Mouse (Mus musculus) erythroblast, adult 5-6 weeks (primary cell): ENCODE measurements around the gene Arnt. TPM values are rescaled to one million over a fixed set of nuclear protein-coding genes. Genes with fewer than 3 reads are reported as not detected.
A peak's percentile ranks its signal among the peaks of the same experiment; 100 is the strongest.
"Not testable (repeated sequence)": the region's sequence is repeated elsewhere in the genome, so short reads cannot be mapped to it uniquely, and the experiment has no call there.

ENCODE experiments used
- ATAC-seq: replicated peaks from 2 replicates; pipeline ENCODE4 v1.8.0; 2016; ENCODE audit warnings: moderate number of reproducible peaks, mild to moderate bottlenecking, moderate TSS enrichment, inconsistent platforms; ENCODE audit not compliant: poor library complexity, low FRiP score, severe bottlenecking
- total RNA-seq, 2 experiments: library from RNA; stranded (forward) in 1 of 2; stranded (reverse) in 1 of 2; fragments of 150-400 nt in 1 of 2; fragments of 200-764, 138-1000 nt in 1 of 2; gene quantifications; 2 replicates each; pipeline versions ENCODE4 v1.2.3 to v1.2.4; 2015 to 2017; ENCODE audit warnings: low replicate concordance in 2 of 2

Gene Arnt
- total RNA-seq, 2 experiments from 2014 or later = 35.9 to 36.0 TPM

- ATAC-seq = no peak
These were observed 87.0 kb downstream of the Arnt start for GRCm38 (mm10) chr3:95521168-95521567.

- ATAC-seq = no peak
These were observed 89.5 kb downstream of the Arnt start for GRCm38 (mm10) chr3:95523662-95524061.

- ATAC-seq = no peak
These were observed 90.5 kb downstream of the Arnt start for GRCm38 (mm10) chr3:95524673-95525072.

GRCm38 (mm10) chr3:95526111-95526510, 91.9 kb downstream of the Arnt start:
- ATAC-seq = peak; percentile 34; the same call in 1 of the 2 replicates

GRCm38 (mm10) chr3:95526622-95527211, 92.5 kb downstream of the Arnt start, which contains the start of gene Ctss:
Ctss (plus strand) TSS chr3:95526786.
- no peak for ATAC-seq

GRCm38 (mm10) chr3:95529814-95530213, 95.6 kb downstream of the Arnt start:
- ATAC-seq = no peak

GRCm38 (mm10) chr3:95531025-95531424, 96.8 kb downstream of the Arnt start:
- 0 out of 2 replicates have a peak, but pooled peaks have one; percentile 29 for ATAC-seq

- ATAC-seq = no peak
These were observed 99.2 kb downstream of the Arnt start for GRCm38 (mm10) chr3:95533364-95533763.

- ATAC-seq = no peak
These were observed 100.7 kb downstream of the Arnt start for GRCm38 (mm10) chr3:95534927-95535326.

- ATAC-seq = no peak
These were observed 104.7 kb downstream of the Arnt start for GRCm38 (mm10) chr3:95538936-95539335.

GRCm38 (mm10) chr3:95539837-95540236, 105.6 kb downstream of the Arnt start:
- ATAC-seq = no peak

GRCm38 (mm10) chr3:95541186-95541585, 107.0 kb downstream of the Arnt start:
- ATAC-seq = not testable (repeated sequence)

- peak; percentile 41; the same call in 1 of the 2 replicates for ATAC-seq
These were observed 108.0 kb downstream of the Arnt start for GRCm38 (mm10) chr3:95542171-95542570.

- ATAC-seq = no peak
These were observed 108.8 kb downstream of the Arnt start for GRCm38 (mm10) chr3:95542981-95543380.

Other genes starting within 250 kb of the Arnt start
- gene Gabpb2, start 216.5 kb upstream of the Arnt start, total RNA-seq (2015; ENCODE audit: low replicate concordance) = 12.5 and 16.1 TPM in 2 replicates
- gene Gabpb2, start 216.5 kb upstream of the Arnt start, total RNA-seq (2017; ENCODE audit: low replicate concordance) = 38.1 and 40.8 TPM in 2 replicates
- gene Cdc42se1, start 205.7 kb upstream of the Arnt start, total RNA-seq (2015; ENCODE audit: low replicate concordance) = 35.9 and 53.4 TPM in 2 replicates
- gene Cdc42se1, start 205.7 kb upstream of the Arnt start, total RNA-seq (2017; ENCODE audit: low replicate concordance) = 12.8 and 21.5 TPM in 2 replicates
- 3.1 TPM in 1 of 2 replicates, not detected in the other for gene Mllt11, start 202.2 kb upstream of the Arnt start, total RNA-seq (2015; ENCODE audit: low replicate concordance)
- gene Mllt11, start 202.2 kb upstream of the Arnt start, total RNA-seq (2017; ENCODE audit: low replicate concordance) = 0.14 TPM in 1 of 2 replicates, not detected in the other
- gene Gm128, start 192.8 kb upstream of the Arnt start, total RNA-seq (2015; ENCODE audit: low replicate concordance) = not detected in 2 replicates
- gene Gm128, start 192.8 kb upstream of the Arnt start, total RNA-seq (2017; ENCODE audit: low replicate concordance) = not detected in 2 replicates
- gene Bnipl, start 183.2 kb upstream of the Arnt start, total RNA-seq (2015; ENCODE audit: low replicate concordance) = not detected in 2 replicates
- gene Bnipl, start 183.2 kb upstream of the Arnt start, total RNA-seq (2017; ENCODE audit: low replicate concordance) = 0.68 TPM in 1 of 2 replicates, not detected in the other
- gene Mindy1, start 153.0 kb upstream of the Arnt start, total RNA-seq (2015; ENCODE audit: low replicate concordance) = 23.2 and 27.4 TPM in 2 replicates
- 17.7 and 28.2 TPM in 2 replicates for gene Mindy1, start 153.0 kb upstream of the Arnt start, total RNA-seq (2017; ENCODE audit: low replicate concordance)
- gene Prune1, start 152.3 kb upstream of the Arnt start, total RNA-seq (2015; ENCODE audit: low replicate concordance) = 3.3 and 7.5 TPM in 2 replicates
- 2.6 and 4.4 TPM in 2 replicates for gene Prune1, start 152.3 kb upstream of the Arnt start, total RNA-seq (2017; ENCODE audit: low replicate concordance)
- gene Anxa9, start 127.2 kb upstream of the Arnt start, total RNA-seq (2015; ENCODE audit: low replicate concordance) = 2.7 and 3.3 TPM in 2 replicates
- gene Anxa9, start 127.2 kb upstream of the Arnt start, total RNA-seq (2017; ENCODE audit: low replicate concordance) = 0.98 and 2.1 TPM in 2 replicates
- 45.1 and 45.2 TPM in 2 replicates for gene Cers2, start 119.6 kb upstream of the Arnt start, total RNA-seq (2015; ENCODE audit: low replicate concordance)
- 26.8 and 31.9 TPM in 2 replicates for gene Cers2, start 119.6 kb upstream of the Arnt start, total RNA-seq (2017; ENCODE audit: low replicate concordance)
- 6.1 and 20.6 TPM in 2 replicates for gene Setdb1, start 77.2 kb upstream of the Arnt start, total RNA-seq (2015; ENCODE audit: low replicate concordance)
- gene Setdb1, start 77.2 kb upstream of the Arnt start, total RNA-seq (2017; ENCODE audit: low replicate concordance) = 6.6 and 7.5 TPM in 2 replicates
- not detected in 2 replicates for gene 4930558C23Rik, start 31.5 kb upstream of the Arnt start, total RNA-seq (2015; ENCODE audit: low replicate concordance)
- not detected in 2 replicates for gene 4930558C23Rik, start 31.5 kb upstream of the Arnt start, total RNA-seq (2017; ENCODE audit: low replicate concordance)
- gene Ctsk, start 64.9 kb downstream of the Arnt start, total RNA-seq (2015; ENCODE audit: low replicate concordance) = 5.2 TPM in 1 of 2 replicates, not detected in the other
- gene Ctsk, start 64.9 kb downstream of the Arnt start, total RNA-seq (2017; ENCODE audit: low replicate concordance) = 1.0 TPM in 1 of 2 replicates, not detected in the other
- gene Ctss, start 92.4 kb downstream of the Arnt start, total RNA-seq (2015; ENCODE audit: low replicate concordance) = 96.5 and 125 TPM in 2 replicates
- gene Ctss, start 92.4 kb downstream of the Arnt start, total RNA-seq (2017; ENCODE audit: low replicate concordance) = 142 and 143 TPM in 2 replicates
- gene Hormad1, start 125.3 kb downstream of the Arnt start, total RNA-seq (2015; ENCODE audit: low replicate concordance) = not detected in 2 replicates
- not detected in 2 replicates for gene Hormad1, start 125.3 kb downstream of the Arnt start, total RNA-seq (2017; ENCODE audit: low replicate concordance)
- 73.8 and 84.0 TPM in 2 replicates for gene Golph3l, start 154.5 kb downstream of the Arnt start, total RNA-seq (2015; ENCODE audit: low replicate concordance)
- 115 and 116 TPM in 2 replicates for gene Golph3l, start 154.5 kb downstream of the Arnt start, total RNA-seq (2017; ENCODE audit: low replicate concordance)
- 30.9 and 34.1 TPM in 2 replicates for gene Ensa, start 190.6 kb downstream of the Arnt start, total RNA-seq (2015; ENCODE audit: low replicate concordance)
- 52.8 and 58.1 TPM in 2 replicates for gene Ensa, start 190.6 kb downstream of the Arnt start, total RNA-seq (2017; ENCODE audit: low replicate concordance)
- gene Mcl1, start 224.4 kb downstream of the Arnt start, total RNA-seq (2015; ENCODE audit: low replicate concordance) = 83.2 and 113 TPM in 2 replicates
- 70.6 and 76.3 TPM in 2 replicates for gene Mcl1, start 224.4 kb downstream of the Arnt start, total RNA-seq (2017; ENCODE audit: low replicate concordance)